Mouse (Mus musculus) cortical plate, adult 2 months (tissue): ENCODE data around the gene Gm45337. TPM values are rescaled to one million over a fixed set of nuclear protein-coding genes. Genes with fewer than 3 reads are reported as not detected.
"Not testable (repeated sequence)": the region's sequence is repeated elsewhere in the genome, so short reads cannot be mapped to it uniquely, and the experiment has no call there.

Source experiments
- H3K27ac ChIP-seq: fragments of 200-500 bp; 2 replicates; pipeline ENCODE4 v1.5.1; 2012; ENCODE audit warnings: low read length, control low read depth, inconsistent platforms; ENCODE audit not compliant: insufficient read depth
- H3K4me1 ChIP-seq: fragments of 200-500 bp; 2 replicates; pipeline ENCODE4 v1.6.1; 2011; ENCODE audit warnings: low read length; ENCODE audit not compliant: control insufficient read depth, insufficient read depth
- H3K4me3 ChIP-seq: fragments of 200-500 bp; 2 replicates; pipeline ENCODE4 v1.5.1; 2011; ENCODE audit warnings: mild to moderate bottlenecking, low read length, control low read depth; ENCODE audit not compliant: insufficient read depth
- CTCF ChIP-seq: fragments of 200-500 bp; IDR thresholded peaks from 2 replicates; pipeline ENCODE4 v1.5.1; 2011; ENCODE audit warnings: mild to moderate bottlenecking, control low read depth, low read length; ENCODE audit not compliant: insufficient read depth; ENCODE audit errors: extremely low read depth
- POLR2A ChIP-seq: fragments of 200-500 bp; IDR thresholded peaks from 2 replicates; pipeline ENCODE4 v1.6.1; 2011; ENCODE audit warnings: mild to moderate bottlenecking, low read length, control low read depth; ENCODE audit not compliant: insufficient read depth; ENCODE audit errors: extremely low read depth
- polyA plus RNA-seq: library from polyadenylated mRNA; depleted of rRNA; stranded (reverse); fragments of >200 nt; gene quantifications from 2 replicates; pipeline ENCODE4 v1.2.3, GENCODE M21; 2012

The Gm45337 gene
- polyA plus RNA-seq, 1 experiment = not detected

- no peak overlapping the region for H3K4me3 ChIP-seq
- no peaks in the 10 kb centered on the region for H3K4me1 ChIP-seq
- TF ChIP-seq POLR2A (no peak), CTCF (no peak)
- H3K27ac ChIP-seq = no peak overlapping the region
Measured at GRCm38 (mm10) chr7:142148633-142149032, 4.2 kb upstream of the Gm45337 start.

DNA sequence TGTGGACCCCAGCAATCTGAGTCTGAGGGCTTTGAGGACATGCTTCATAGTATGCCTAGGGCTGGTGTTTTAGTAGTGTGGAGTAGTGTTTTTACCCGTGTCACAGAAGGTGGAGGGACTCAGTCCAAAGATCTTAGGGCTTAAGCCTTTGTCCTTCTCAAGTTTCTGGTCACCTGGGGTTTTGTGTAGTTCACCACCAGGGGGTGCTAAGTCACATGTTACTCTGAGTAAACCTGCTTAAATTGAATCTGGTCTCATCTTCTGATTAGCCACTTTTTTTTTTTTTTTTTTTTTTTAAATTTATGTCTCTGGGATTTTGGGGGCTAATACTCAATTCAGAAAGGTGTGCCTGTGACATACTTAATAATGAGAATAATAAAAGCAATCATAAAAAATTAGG is 1.6 kb upstream of the Gm45337 start:
- Histone ChIP-seq H3K4me3 (no peak overlapping the region), H3K4me1 (no peaks in the 10 kb centered on the region), H3K27ac (no peak overlapping the region)
- TF ChIP-seq CTCF = peak; percentile 36; the same call in 1 of the 2 replicates
- TF ChIP-seq POLR2A = no peak

- no peaks in the 10 kb centered on the region for H3K4me1 ChIP-seq
- no peak overlapping the region for H3K27ac ChIP-seq
- H3K4me3 ChIP-seq = no peak overlapping the region
- TF ChIP-seq CTCF (0 out of 2 replicates have a peak, but pooled peaks have one; percentile 13), POLR2A (no peak)
Measured at GRCm38 (mm10) chr7:142145413-142145940, 1.1 kb upstream of the Gm45337 start.

- H3K27ac ChIP-seq, H3K4me3 ChIP-seq, H3K4me1 ChIP-seq: not testable (repeated sequence)
Measured at GRCm38 (mm10) chr7:142143506-142144010, 849 bp downstream of the Gm45337 start.

DNA sequence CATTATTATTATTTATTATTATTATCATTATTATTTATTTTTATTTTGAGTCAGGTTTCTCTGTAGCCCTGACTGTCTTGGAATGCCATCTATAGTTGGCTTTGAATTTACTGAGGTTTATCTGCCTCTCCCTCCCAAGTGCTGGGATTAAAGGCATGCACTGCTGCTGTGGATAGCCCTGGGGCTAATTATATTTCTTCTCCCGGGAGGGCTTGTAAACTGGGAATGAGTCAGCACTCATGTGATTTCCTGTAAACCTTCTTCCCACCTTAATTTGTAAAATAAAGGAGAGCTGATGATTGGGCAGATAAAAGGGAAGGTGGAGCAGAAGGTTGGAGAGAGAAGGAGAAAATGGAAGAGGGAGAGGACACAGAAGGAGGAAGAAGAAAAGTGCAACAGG is 3.7 kb downstream of the Gm45337 start:
- TF ChIP-seq POLR2A = no peak
- no peak for TF ChIP-seq CTCF
- Histone ChIP-seq H3K4me3 (no peak overlapping the region), H3K27ac (no peak overlapping the region), H3K4me1 (no peaks in the 10 kb centered on the region)

DNA sequence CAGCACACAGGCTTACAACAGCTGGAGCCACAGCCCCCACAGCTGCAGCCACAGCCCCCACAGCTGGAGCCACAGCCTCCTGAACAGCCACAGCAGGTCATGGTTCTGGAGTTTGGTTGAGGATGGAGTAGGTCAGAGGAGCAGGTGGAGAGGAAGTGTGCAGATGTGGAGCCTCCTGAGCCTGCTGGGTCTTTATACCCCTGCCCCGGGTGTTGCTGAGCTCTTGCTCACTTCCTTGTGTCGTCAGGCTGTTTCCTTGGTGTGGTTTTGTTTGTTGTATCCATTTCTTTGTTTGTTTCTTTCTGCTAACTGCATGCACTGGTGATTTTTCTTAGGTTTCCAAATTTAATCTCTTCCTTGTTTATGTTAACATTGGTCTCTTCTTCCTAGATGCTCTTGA is 8.5 kb downstream of the Gm45337 start, which contains the start of gene Gm39115:
Gene Gm39115 (minus strand): TSS at position 101 of the 400 bp plus-strand sequence.
- H3K4me3 ChIP-seq, H3K27ac ChIP-seq, H3K4me1 ChIP-seq: not testable (repeated sequence)

DNA sequence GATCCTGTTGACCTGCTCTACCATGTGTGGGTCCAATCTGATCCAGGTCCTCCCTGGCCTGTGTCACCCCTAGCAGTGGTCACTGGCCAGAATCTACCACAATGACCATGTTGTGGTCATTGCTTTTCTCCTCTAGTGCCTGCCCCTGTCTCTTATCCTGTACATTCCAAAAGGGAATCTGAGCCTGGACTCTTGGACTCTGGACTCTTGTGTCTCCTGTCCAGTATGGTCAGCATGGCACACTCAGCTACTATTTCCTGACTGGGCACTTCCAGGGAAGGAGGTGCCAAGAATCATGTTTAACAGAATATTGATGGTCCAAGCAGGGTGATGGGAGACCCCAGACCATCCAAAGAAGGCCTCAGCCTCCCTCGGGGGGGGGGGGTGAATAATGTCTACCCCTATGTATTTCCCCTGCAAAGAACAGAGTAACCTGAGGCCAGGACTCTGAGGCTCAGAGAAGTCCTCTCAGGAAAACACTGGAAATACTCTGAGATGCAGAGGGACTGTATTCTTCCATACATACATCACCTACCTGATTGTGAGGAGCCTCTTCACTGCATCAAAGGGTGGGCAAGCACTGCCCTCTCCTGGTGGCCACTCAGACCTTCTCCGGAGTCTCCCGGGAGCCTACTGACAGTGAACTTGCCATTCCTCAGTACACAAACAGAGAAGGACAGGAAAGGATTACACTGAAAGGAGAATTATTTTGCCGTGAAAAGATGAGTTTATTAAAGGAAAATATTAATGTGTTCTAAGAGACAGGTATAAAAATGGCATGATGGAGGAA is 10.0 kb downstream of the Gm45337 start:
- H3K27ac ChIP-seq = no peak overlapping the region
- H3K4me1 ChIP-seq = no peaks in the 10 kb centered on the region
- no peak overlapping the region for H3K4me3 ChIP-seq
- TF ChIP-seq POLR2A (no peak), CTCF (peak; percentile 51)

DNA sequence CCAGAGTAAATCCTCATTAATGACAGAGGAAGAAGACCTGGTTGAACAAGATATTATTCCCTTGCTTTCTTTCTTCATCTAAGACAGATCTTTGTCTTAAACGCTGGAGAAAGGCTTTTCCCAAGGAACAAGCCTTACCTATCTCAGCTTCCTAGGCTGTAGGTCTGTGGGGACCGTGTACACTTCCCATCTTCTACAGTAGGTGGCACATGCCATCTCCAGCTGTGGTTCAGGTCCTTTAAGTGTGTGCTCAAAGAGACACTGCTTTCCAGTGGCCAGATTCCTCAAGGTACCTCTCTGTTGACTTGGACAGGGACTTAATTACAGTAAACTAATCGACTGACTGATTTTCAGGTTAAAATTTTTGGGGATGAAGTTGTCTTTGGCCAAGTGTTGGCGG is 15.6 kb downstream of the Gm45337 start:
- Histone ChIP-seq H3K4me3 (no peak overlapping the region), H3K27ac (no peak overlapping the region), H3K4me1 (no peaks in the 10 kb centered on the region)
- TF ChIP-seq POLR2A (no peak), CTCF (no peak)

DNA sequence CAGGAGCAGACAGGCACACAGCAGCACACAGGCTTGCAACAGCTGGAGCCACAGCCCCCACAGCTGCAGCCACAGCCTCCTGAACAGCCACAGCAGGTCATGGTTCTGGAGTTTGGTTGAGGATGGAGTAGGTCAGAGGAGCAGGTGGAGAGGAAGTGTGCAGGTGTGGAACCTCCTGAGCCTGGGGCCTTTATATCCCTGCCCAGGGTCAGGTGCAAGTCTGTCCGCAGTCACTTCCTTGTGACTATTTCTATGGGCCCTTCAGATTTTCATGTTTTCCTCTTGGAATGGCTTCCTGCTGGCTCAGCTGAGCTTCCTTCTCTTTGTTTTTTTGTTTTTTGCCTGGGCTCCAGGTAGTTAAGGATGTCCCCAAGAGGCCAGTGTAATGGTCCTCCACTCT is 23.8 kb downstream of the Gm45337 start, which contains the start of gene Gm45618:
Gene Gm45618 (minus strand): TSS at position 101 of the 400 bp plus-strand sequence.
- H3K4me1 ChIP-seq, H3K27ac ChIP-seq, H3K4me3 ChIP-seq: not testable (repeated sequence)

GRCm38 (mm10) chr7:142119632-142120031 is 24.8 kb downstream of the Gm45337 start:
- peak; percentile 43; the same call in 1 of the 2 replicates for TF ChIP-seq CTCF
- no peak for TF ChIP-seq POLR2A
- Histone ChIP-seq H3K4me3 (no peak overlapping the region), H3K27ac (no peak overlapping the region)

DNA sequence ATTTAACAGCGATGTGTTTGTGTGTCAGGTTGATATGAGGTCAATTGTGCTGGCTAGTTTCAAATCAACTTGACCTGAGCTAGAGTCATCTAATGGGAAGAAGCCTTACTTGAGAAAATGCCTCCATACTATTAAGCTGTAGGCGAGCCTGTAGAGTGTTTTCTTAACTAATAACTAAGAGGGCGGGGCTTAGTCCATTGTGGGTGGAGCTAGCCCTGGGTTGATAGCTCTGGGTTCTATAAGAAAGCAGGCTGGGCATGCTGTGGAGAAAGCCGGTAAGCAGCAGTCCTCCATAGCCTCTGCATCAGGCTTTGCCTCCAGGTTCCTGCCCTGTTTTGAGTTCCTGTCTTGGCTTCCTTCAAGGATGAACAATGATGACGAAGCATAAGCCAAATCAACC is 39.7 kb downstream of the Gm45337 start:
- Histone ChIP-seq H3K27ac (no peak overlapping the region), H3K4me1 (no peaks in the 10 kb centered on the region), H3K4me3 (no peak overlapping the region)
- TF ChIP-seq POLR2A = no peak

More at GRCm38 (mm10) chr7:142119632-142120031, 24.8 kb downstream of the Gm45337 start:
- H3K4me1 ChIP-seq = no peaks in the 10 kb centered on the region
